Mouse (Mus musculus) heart, postnatal 0 days (tissue): ENCODE data around the gene Ikzf5. TPM values are rescaled to one million over a fixed set of nuclear protein-coding genes. Genes with fewer than 3 reads are reported as not detected.

ENCODE experiments used
- ATAC-seq: fragments of 200-750 bp; cut with Nextera tagmentation; 2 replicates; pipeline ENCODE4 v1.8.0; 2017; ENCODE audit warnings: low read depth, moderate number of reproducible peaks, moderate library complexity; ENCODE audit not compliant: insufficient read depth
- DNase-seq: peaks from one replicate; pipeline ENCODE4 v3.0.0-alpha.2; 2016; ENCODE audit warnings: low spot score
- H3K27ac ChIP-seq: fragments of 300-500 bp; sonication (generic); 2 replicates; pipeline ENCODE4 v1.5.1; 2014; ENCODE audit warnings: low read depth, mild to moderate bottlenecking
- H3K27me3 ChIP-seq: fragments of 300-500 bp; sonication (generic); 2 replicates; pipeline ENCODE4 v1.6.1; 2014; ENCODE audit warnings: low read length, mixed read lengths; ENCODE audit not compliant: control insufficient read depth, insufficient read depth
- H3K36me3 ChIP-seq: fragments of 300-500 bp; sonication (generic); replicated peaks from 2 replicates; pipeline ENCODE4 v1.6.1; 2014; ENCODE audit warnings: low read length, mixed read lengths; ENCODE audit not compliant: control insufficient read depth, insufficient read depth
- H3K4me1 ChIP-seq: fragments of 300-500 bp; sonication (generic); 2 replicates; pipeline ENCODE4 v1.6.1; 2014; ENCODE audit warnings: antibody characterized with exemption; ENCODE audit not compliant: control insufficient read depth, insufficient read depth
- H3K4me2 ChIP-seq: fragments of 300-500 bp; sonication (generic); 2 replicates; pipeline ENCODE4 v1.6.1; 2014; ENCODE audit warnings: low read depth, mild to moderate bottlenecking, low read length, moderate library complexity
- H3K4me3 ChIP-seq: fragments of 300-500 bp; sonication (generic); 2 replicates; pipeline ENCODE4 v1.5.1; 2014; ENCODE audit warnings: low read depth, low read length
- H3K9ac ChIP-seq: fragments of 300-500 bp; sonication (generic); replicated peaks from 2 replicates; pipeline ENCODE4 v1.6.1; 2014; ENCODE audit warnings: low read depth, low read length, mixed read lengths
- H3K9me3 ChIP-seq: fragments of 300-500 bp; sonication (generic); replicated peaks from 2 replicates; pipeline ENCODE4 v1.6.1; 2016; ENCODE audit warnings: low read length; ENCODE audit not compliant: control insufficient read depth
- CTCF ChIP-seq: IDR thresholded peaks from 2 replicates; pipeline ENCODE4 v1.5.1; 2016; ENCODE audit warnings: antibody characterized with exemption, control low read depth, low read depth
- EP300 ChIP-seq: IDR thresholded peaks from 2 replicates; pipeline ENCODE4 v1.6.1; 2016; ENCODE audit warnings: antibody characterized with exemption, low read depth
- WGBS: fragments of 180-500 bp; shearing (Covaris S2); extraction: QIAGEN DNeasy Blood & Tissue Kit; methylation state at CpG from one replicate; pipeline ENCODE4 v1.1.7; 2014; 5-methylcytosine and 5-hydroxymethylcytosine counted together
- polyA plus RNA-seq: library from polyadenylated mRNA; unstranded; fragments of >200 nt; fragmentation: Nextera tagmentation; extraction: Ambion mirVana; gene quantifications from 2 replicates; pipeline ENCODE4 v1.2.1, GENCODE M21; 2015
- total RNA-seq: library from RNA; depleted of rRNA; stranded (reverse); fragments of >200 nt; gene quantifications from 2 replicates; pipeline ENCODE4 v1.2.3, GENCODE M21; 2014; ENCODE audit warnings: low replicate concordance; rRNA removed

Ikzf5 gene
- total and polyA plus RNA-seq, 2 experiments from 2014 or later = 7.3 to 12.2 TPM

GRCm38 (mm10) chr7:131345856-131346541, 64.3 kb downstream of the Ikzf5 start:
- no peak for ATAC-seq

More at GRCm38 (mm10) chr7:131345856-131346541, 64.3 kb downstream of the Ikzf5 start:
- Histone ChIP-seq H3K27ac (no peak overlapping the region), H3K4me2 (no peak overlapping the region), H3K9me3 (no peaks in the 10 kb centered on the region), H3K27me3 (no peaks in the 10 kb centered on the region), H3K4me3 (no peak overlapping the region), H3K36me3 (peaks cover 66% of the 10 kb centered on the region), H3K4me1 (no peaks in the 10 kb centered on the region), H3K9ac (no peak overlapping the region)
- TF ChIP-seq EP300 (no peak), CTCF (no peak)
- DNase-seq = no peak
- 83% methylated on average over 7 of the region's 7 CpGs for WGBS

Other genes starting within 250 kb of the Ikzf5 start
- gene 5430419D17Rik, start 236.1 kb downstream of the Ikzf5 start, total RNA-seq = 0.89 and 0.95 TPM in 2 replicates
- 0.37 and 0.59 TPM in 2 replicates for gene 5430419D17Rik, start 236.1 kb downstream of the Ikzf5 start, polyA plus RNA-seq
- gene Cuzd1, start 88.2 kb downstream of the Ikzf5 start, total RNA-seq = 0.84 and 3.4 TPM in 2 replicates
- gene Cuzd1, start 88.2 kb downstream of the Ikzf5 start, polyA plus RNA-seq = 0.60 and 0.65 TPM in 2 replicates
- gene Fam24b, start 81.0 kb downstream of the Ikzf5 start, total RNA-seq = not detected in 2 replicates
- gene Fam24b, start 81.0 kb downstream of the Ikzf5 start, polyA plus RNA-seq = 0.18 TPM in 1 of 2 replicates, not detected in the other
- not detected in 2 replicates for gene Fam24a, start 76.7 kb downstream of the Ikzf5 start, total RNA-seq
- gene Fam24a, start 76.7 kb downstream of the Ikzf5 start, polyA plus RNA-seq = not detected in 2 replicates
- 4.2 and 6.3 TPM in 2 replicates for gene 2310057M21Rik, start 47.8 kb downstream of the Ikzf5 start, total RNA-seq
- 13.6 and 15.0 TPM in 2 replicates for gene 2310057M21Rik, start 47.8 kb downstream of the Ikzf5 start, polyA plus RNA-seq
- gene Pstk, start 39.4 kb downstream of the Ikzf5 start, total RNA-seq = 75.0 and 82.2 TPM in 2 replicates
- 124 and 126 TPM in 2 replicates for gene Pstk, start 39.4 kb downstream of the Ikzf5 start, polyA plus RNA-seq
- 32.5 and 36.8 TPM in 2 replicates for gene Acadsb, start 80 bp upstream of the Ikzf5 start, total RNA-seq
- gene Acadsb, start 80 bp upstream of the Ikzf5 start, polyA plus RNA-seq = 81.1 and 83.9 TPM in 2 replicates
- not detected in 2 replicates for gene Hmx3, start 132.3 kb upstream of the Ikzf5 start, total RNA-seq
- gene Hmx3, start 132.3 kb upstream of the Ikzf5 start, polyA plus RNA-seq = not detected in 2 replicates
- gene Hmx2, start 138.3 kb upstream of the Ikzf5 start, total RNA-seq = not detected in 2 replicates
- gene Hmx2, start 138.3 kb upstream of the Ikzf5 start, polyA plus RNA-seq = not detected in 2 replicates
- 75.8 and 89.9 TPM in 2 replicates for gene Bub3, start 149.7 kb upstream of the Ikzf5 start, total RNA-seq
- 67.6 and 70.5 TPM in 2 replicates for gene Bub3, start 149.7 kb upstream of the Ikzf5 start, polyA plus RNA-seq